Mouse (Mus musculus) myocyte (in vitro differentiated cells): Measurements from ENCODE around the gene Galk1. TPM values are rescaled to one million over a fixed set of nuclear protein-coding genes. Genes with fewer than 3 reads are reported as not detected.
A peak's percentile ranks its signal among the peaks of the same experiment; 100 is the strongest.

ENCODE experiments used
- H3K27me3 ChIP-seq: one replicate; pipeline ENCODE4 v1.6.1; 2011; ENCODE audit not compliant: control insufficient read depth, insufficient read depth, insufficient read length
- H3K36me3 ChIP-seq: one replicate; pipeline ENCODE4 v1.6.1; 2011; ENCODE audit not compliant: control insufficient read depth, insufficient read depth
- H3K4me2 ChIP-seq: one replicate; pipeline ENCODE4 v1.6.1; 2011; ENCODE audit warnings: low read depth, control low read depth
- H3K4me3 ChIP-seq: one replicate; pipeline ENCODE4 v1.5.1; 2011; ENCODE audit warnings: mild to moderate bottlenecking, control low read depth, moderate library complexity
- H3K79me2 ChIP-seq: one replicate; pipeline ENCODE4 v1.6.1; 2011; ENCODE audit not compliant: control insufficient read depth, insufficient read depth
- H3ac ChIP-seq: one replicate; pipeline ENCODE4 v1.6.1; 2011; ENCODE audit not compliant: control insufficient read depth, insufficient read length
- CEBPB ChIP-seq: IDR thresholded peaks from 2 replicates; pipeline ENCODE4 v1.6.1; 2011; ENCODE audit warnings: mild to moderate bottlenecking, moderate library complexity; ENCODE audit not compliant: poor library complexity, insufficient read depth, severe bottlenecking
- E2F4 ChIP-seq: IDR thresholded peaks from one replicate; pipeline ENCODE4 v1.6.1; 2011; ENCODE audit warnings: mild to moderate bottlenecking, control low read depth, moderate library complexity; ENCODE audit not compliant: insufficient read depth
- MAX ChIP-seq: IDR thresholded peaks from one replicate; pipeline ENCODE4 v1.6.1; 2011; ENCODE audit warnings: low read depth, mild to moderate bottlenecking, control low read depth
- MYOD1 ChIP-seq, 3 experiments: IDR thresholded peaks; one replicate each; pipeline ENCODE4 v1.6.1; 2011; ENCODE audit warnings: control low read depth in 2 of 3, low read depth in 2 of 3, mild to moderate bottlenecking in 2 of 3, moderate library complexity in 1 of 3; ENCODE audit not compliant: insufficient read length in 2 of 3, control insufficient read depth in 1 of 3
- MYOG ChIP-seq, 3 experiments: IDR thresholded peaks; one replicate each; pipeline ENCODE4 v1.6.1; 2011; ENCODE audit warnings: control low read depth in 2 of 3, low read depth in 2 of 3, mild to moderate bottlenecking in 2 of 3; ENCODE audit not compliant: insufficient read length in 2 of 3, control insufficient read depth in 1 of 3, insufficient read depth in 1 of 3
- POLR2A ChIP-seq: IDR thresholded peaks from one replicate; pipeline ENCODE4 v1.6.1; 2011; ENCODE audit warnings: low read depth, mild to moderate bottlenecking, control low read depth, moderate library complexity; ENCODE audit not compliant: insufficient read length
- POLR2AphosphoS2 ChIP-seq: IDR thresholded peaks from one replicate; pipeline ENCODE4 v1.6.1; 2011; ENCODE audit warnings: low read depth, control low read depth; ENCODE audit not compliant: insufficient read length
- REST ChIP-seq: IDR thresholded peaks from one replicate; pipeline ENCODE4 v1.6.1; 2011; ENCODE audit warnings: mild to moderate bottlenecking, control low read depth, moderate library complexity; ENCODE audit not compliant: insufficient read depth, insufficient read length
- SRF ChIP-seq: IDR thresholded peaks from one replicate; pipeline ENCODE4 v1.6.1; 2011; ENCODE audit warnings: low read depth; ENCODE audit not compliant: control insufficient read depth, insufficient read length
- TCF12 ChIP-seq: IDR thresholded peaks from one replicate; pipeline ENCODE4 v1.6.1; 2011; ENCODE audit warnings: mild to moderate bottlenecking, control low read depth; ENCODE audit not compliant: poor library complexity, insufficient read depth, severe bottlenecking
- TCF3 ChIP-seq: IDR thresholded peaks from one replicate; pipeline ENCODE4 v1.6.1; 2011; ENCODE audit warnings: low read depth, control low read depth; ENCODE audit not compliant: insufficient read length
- USF1 ChIP-seq: IDR thresholded peaks from one replicate; pipeline ENCODE4 v1.6.1; 2011; ENCODE audit warnings: low read depth, mild to moderate bottlenecking, control low read depth, moderate library complexity
- polyA plus RNA-seq: library from polyadenylated mRNA; unstranded; fragments of >200 nt; fragmentation: generic; extraction: Trizol; gene quantifications from one replicate; pipeline ENCODE4 v1.2.1, GENCODE M21; 2012; ENCODE audit warnings: missing spikeins

The Galk1 gene
- polyA plus RNA-seq, 1 experiment: 172 TPM

GRCm38 (mm10) chr11:116034584-116034983 is 22.1 kb upstream of the Galk1 start:
- TF ChIP-seq CEBPB (no peak), MAX (no peak)
- Histone ChIP-seq H3K27me3 (no peaks in the 10 kb centered on the region), H3K4me2 (no peak overlapping the region), H3ac (no peak overlapping the region), H3K4me3 (no peak overlapping the region), H3K36me3 (peaks cover 6% of the 10 kb centered on the region), H3K79me2 (peaks cover 90% of the 10 kb centered on the region)

- Histone ChIP-seq H3ac (peak overlapping the region; percentile 65), H3K36me3 (no peaks in the 10 kb centered on the region), H3K79me2 (peaks cover 57% of the 10 kb centered on the region), H3K27me3 (no peaks in the 10 kb centered on the region), H3K4me2 (peak overlapping the region; percentile 94), H3K4me3 (peak overlapping the region; percentile 67)
- TF ChIP-seq REST (no peak), USF1 (no peak), CEBPB (no peak), SRF (no peak), POLR2AphosphoS2 (peak; percentile 64), TCF3 (no peak), POLR2A (no peak), MYOG (IDR thresholded peaks at IDR 0.05; ENCODE audit: control insufficient read depth in 1 of 3, insufficient read depth in 1 of 3, insufficient read length in 2 of 3, low read depth in 2 of 3) (no peak), MYOD1 (IDR thresholded peaks at IDR 0.05; ENCODE audit: control insufficient read depth in 1 of 3, insufficient read length in 2 of 3, low read depth in 2 of 3) (no peak)
These were observed 18.7 kb upstream of the Galk1 start for GRCm38 (mm10) chr11:116030898-116031845.

GRCm38 (mm10) chr11:116030088-116030897 is 17.8 kb upstream of the Galk1 start, which contains the start of gene Unk:
Gene Unk (plus strand): TSS chr11:116030322.
- Histone ChIP-seq H3K4me2 (peak within 1 kb of the TSS; percentile 94), H3K27me3 (no peaks in the 10 kb centered on the region), H3K4me3 (peak within 1 kb of the TSS; percentile 67), H3K79me2 (peaks cover 48% of the 10 kb centered on the region), H3K36me3 (no peaks in the 10 kb centered on the region), H3ac (peak within 1 kb of the TSS; percentile 65)
- TF ChIP-seq TCF3 (no peak), POLR2A (peak; percentile 54), E2F4 (no peak), CEBPB (no peak), MAX (no peak), USF1 (no peak), MYOG (IDR thresholded peaks at IDR 0.05; ENCODE audit: control insufficient read depth in 1 of 3, insufficient read depth in 1 of 3, insufficient read length in 2 of 3, low read depth in 2 of 3) (peak in 1 of 3 experiments; percentile 35), POLR2AphosphoS2 (no peak), SRF (peak; percentile 71), TCF12 (no peak), REST (no peak), MYOD1 (IDR thresholded peaks at IDR 0.05; ENCODE audit: control insufficient read depth in 1 of 3, insufficient read length in 2 of 3, low read depth in 2 of 3) (peak in 1 of 3 experiments; percentile 21)

GRCm38 (mm10) chr11:116029086-116029865 is 16.8 kb upstream of the Galk1 start:
- H3K4me3 ChIP-seq: peak overlapping the region; percentile 67
- peaks cover 38% of the 10 kb centered on the region for H3K79me2 ChIP-seq
- peak overlapping the region; percentile 90 for H3K4me2 ChIP-seq
- H3K27me3 ChIP-seq: no peaks in the 10 kb centered on the region
- TF ChIP-seq E2F4 (no peak), MAX (no peak), CEBPB (no peak), POLR2A (no peak), TCF3 (no peak), TCF12 (no peak), REST (no peak), MYOG (IDR thresholded peaks at IDR 0.05; ENCODE audit: control insufficient read depth in 1 of 3, insufficient read depth in 1 of 3, insufficient read length in 2 of 3, low read depth in 2 of 3) (no peak), USF1 (no peak), SRF (no peak), POLR2AphosphoS2 (no peak), MYOD1 (IDR thresholded peaks at IDR 0.05; ENCODE audit: control insufficient read depth in 1 of 3, insufficient read length in 2 of 3, low read depth in 2 of 3) (no peak)
- H3ac ChIP-seq: no peak overlapping the region
- no peaks in the 10 kb centered on the region for H3K36me3 ChIP-seq
